Mouse (Mus musculus): ENCODE measurements around the gene Car15.

DNA sequence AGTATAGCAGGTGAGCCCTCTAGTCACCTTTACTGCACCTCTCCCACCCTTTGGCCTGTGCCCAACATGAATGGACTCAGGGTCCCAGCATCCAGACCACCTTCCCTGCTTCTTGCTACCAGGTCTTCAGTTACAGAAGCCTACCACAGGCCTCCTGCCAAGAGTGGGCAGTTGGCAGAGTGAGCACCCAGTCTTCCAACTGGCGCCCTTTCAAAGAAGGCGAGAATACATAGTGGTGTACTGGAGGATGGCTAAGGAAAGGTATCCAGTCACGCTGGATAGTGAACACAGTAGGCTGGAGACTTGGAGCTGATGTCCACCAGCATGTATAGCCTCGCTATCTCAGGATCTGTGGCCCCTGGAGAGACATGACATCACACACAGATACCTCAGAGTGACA is 44.1 kb downstream of the Car15 start:
- no peak for TF ChIP-seq POLR2A (IDR thresholded peaks at IDR 0.05; ENCODE audit: low read depth, low read length)
- no peak for TF ChIP-seq CTCF (conservative IDR thresholded peaks at IDR 0.05; ENCODE audit: insufficient read depth, insufficient read length, low read depth, low read length)
